Mouse (Mus musculus): ENCODE data around the gene Pdzrn4. TPM values are rescaled to one million over a fixed set of nuclear protein-coding genes. Genes with fewer than 3 reads are reported as not detected.

Pdzrn4 gene
- total and polyA plus RNA-seq, 3 experiments, result not detected

- H3K27ac ChIP-seq (ENCODE audit: control insufficient read depth, low read depth, low read length), result no peak overlapping the region
- no peaks in the 10 kb centered on the region for H3K27me3 ChIP-seq (ENCODE audit: control insufficient read depth in 1 of 2, insufficient read depth in 2 of 2, low read length in 2 of 2)
- no peaks in the 10 kb centered on the region for H3K4me1 ChIP-seq (ENCODE audit: control insufficient read depth in 1 of 2, insufficient read depth in 2 of 2, low read length in 2 of 2)
- no peak for DNase-seq (ENCODE audit: low read depth, low spot score)
- no peaks in the 10 kb centered on the region for H3K9me3 ChIP-seq (replicated peaks; ENCODE audit: insufficient read depth, low read length)
- no peak overlapping the region for H3K4me3 ChIP-seq (ENCODE audit: control insufficient read depth in 1 of 2, insufficient read depth in 1 of 2, low read depth in 2 of 2, low read length in 2 of 2)
- H3K9ac ChIP-seq (ENCODE audit: control insufficient read depth, low read depth, low read length, poor library complexity, severe bottlenecking), result no peak overlapping the region
- TF ChIP-seq NELFE (IDR thresholded peaks at IDR 0.05; ENCODE audit: low read depth, low read length), result no peak
- H3K79me2 ChIP-seq (ENCODE audit: control insufficient read depth, insufficient read depth, low read length, poor library complexity), result no peaks in the 10 kb centered on the region
- no peaks in the 10 kb centered on the region for H3K36me3 ChIP-seq (ENCODE audit: control insufficient read depth in 1 of 2, insufficient read depth in 2 of 2, low read length in 2 of 2)
Measured at GRCm38 (mm10) chr15:92738676-92739075, 342.0 kb downstream of the Pdzrn4 start.

GRCm38 (mm10) chr15:92739887-92740286 is 343.2 kb downstream of the Pdzrn4 start:
- no peak overlapping the region for H3K9ac ChIP-seq (ENCODE audit: control insufficient read depth, low read depth, low read length, poor library complexity, severe bottlenecking)
- H3K27ac ChIP-seq (ENCODE audit: control insufficient read depth, low read depth, low read length), result no peak overlapping the region
- H3K36me3 ChIP-seq (ENCODE audit: control insufficient read depth in 1 of 2, insufficient read depth in 2 of 2, low read length in 2 of 2), result no peaks in the 10 kb centered on the region
- H3K4me3 ChIP-seq (ENCODE audit: control insufficient read depth in 1 of 2, insufficient read depth in 1 of 2, low read depth in 2 of 2, low read length in 2 of 2), result no peak overlapping the region
- H3K79me2 ChIP-seq (ENCODE audit: control insufficient read depth, insufficient read depth, low read length, poor library complexity), result no peaks in the 10 kb centered on the region
- DNase-seq (ENCODE audit: low read depth, low spot score), result no peak
- no peaks in the 10 kb centered on the region for H3K27me3 ChIP-seq (ENCODE audit: control insufficient read depth in 1 of 2, insufficient read depth in 2 of 2, low read length in 2 of 2)
- no peaks in the 10 kb centered on the region for H3K4me1 ChIP-seq (ENCODE audit: control insufficient read depth in 1 of 2, insufficient read depth in 2 of 2, low read length in 2 of 2)
- no peak for TF ChIP-seq TBP (IDR thresholded peaks at IDR 0.05; ENCODE audit: low read depth, low read length)
- TF ChIP-seq MYB (IDR thresholded peaks at IDR 0.05; ENCODE audit: low read depth, low read length), result no peak
- TF ChIP-seq USF1 (IDR thresholded peaks at IDR 0.05; ENCODE audit: low read depth, low read length), result no peak
- no peak for TF ChIP-seq MAFK (IDR thresholded peaks at IDR 0.05; ENCODE audit: borderline replicate concordance, low read depth, low read length)
- TF ChIP-seq POLR2AphosphoS2 (IDR thresholded peaks at IDR 0.05; ENCODE audit: low read length), result no peak
- TF ChIP-seq GATA1 (IDR thresholded peaks at IDR 0.05; ENCODE audit: low read depth, low read length), result no peak
- no peak for TF ChIP-seq RCOR1 (IDR thresholded peaks at IDR 0.05; ENCODE audit: low read depth, low read length)
- no peak for TF ChIP-seq POLR2A (IDR thresholded peaks at IDR 0.05; ENCODE audit: control insufficient read depth in 1 of 2, insufficient read depth in 1 of 2, low read depth in 1 of 2, low read length in 2 of 2, poor library complexity in 1 of 2)
- no peak for TF ChIP-seq ZC3H11A (IDR thresholded peaks at IDR 0.05; ENCODE audit: low read depth, low read length)
- TF ChIP-seq TAL1 (IDR thresholded peaks at IDR 0.05; ENCODE audit: low read length), result no peak
- no peak for TF ChIP-seq MEF2A (IDR thresholded peaks at IDR 0.05; ENCODE audit: extremely low read depth, insufficient replicate concordance, low read depth, low read length, poor library complexity, severe bottlenecking)
- TF ChIP-seq GABPA (IDR thresholded peaks at IDR 0.05; ENCODE audit: low read depth, low read length), result no peak
- TF ChIP-seq SMC3 (IDR thresholded peaks at IDR 0.05; ENCODE audit: low read depth, low read length), result no peak
- no peak for TF ChIP-seq MAZ (IDR thresholded peaks at IDR 0.05; ENCODE audit: low read depth, low read length)
- TF ChIP-seq JUND (IDR thresholded peaks at IDR 0.05; ENCODE audit: low read depth, low read length), result no peak
- no peaks in the 10 kb centered on the region for H3K9me3 ChIP-seq (replicated peaks; ENCODE audit: insufficient read depth, low read length)

GRCm38 (mm10) chr15:92743624-92744023 is 346.9 kb downstream of the Pdzrn4 start:
- Histone ChIP-seq H3K27ac (ENCODE audit: control insufficient read depth, low read depth, low read length) (no peak overlapping the region), H3K36me3 (ENCODE audit: control insufficient read depth in 1 of 2, insufficient read depth in 2 of 2, low read length in 2 of 2) (no peaks in the 10 kb centered on the region), H3K9ac (ENCODE audit: control insufficient read depth, low read depth, low read length, poor library complexity, severe bottlenecking) (no peak overlapping the region), H3K4me3 (ENCODE audit: control insufficient read depth in 1 of 2, insufficient read depth in 1 of 2, low read depth in 2 of 2, low read length in 2 of 2) (no peak overlapping the region), H3K4me1 (ENCODE audit: control insufficient read depth in 1 of 2, insufficient read depth in 2 of 2, low read length in 2 of 2) (no peaks in the 10 kb centered on the region), H3K9me3 (replicated peaks; ENCODE audit: insufficient read depth, low read length) (no peaks in the 10 kb centered on the region), H3K79me2 (ENCODE audit: control insufficient read depth, insufficient read depth, low read length, poor library complexity) (no peaks in the 10 kb centered on the region), H3K27me3 (ENCODE audit: control insufficient read depth in 1 of 2, insufficient read depth in 2 of 2, low read length in 2 of 2) (no peaks in the 10 kb centered on the region)
- no peak for DNase-seq (ENCODE audit: low read depth, low spot score)
- TF ChIP-seq ZNF384 (IDR thresholded peaks at IDR 0.05; ENCODE audit: low read depth, low read length) (no peak), SMC3 (IDR thresholded peaks at IDR 0.05; ENCODE audit: low read depth, low read length) (no peak), POLR2AphosphoS5 (IDR thresholded peaks at IDR 0.05; ENCODE audit: borderline replicate concordance, low read depth, low read length) (no peak), HCFC1 (IDR thresholded peaks at IDR 0.05; ENCODE audit: low read depth, low read length) (no peak), BHLHE40 (IDR thresholded peaks at IDR 0.05; ENCODE audit: borderline replicate concordance, low read depth, low read length) (no peak), MYB (IDR thresholded peaks at IDR 0.05; ENCODE audit: low read depth, low read length) (no peak), CHD1 (IDR thresholded peaks at IDR 0.05; ENCODE audit: low read depth, low read length) (no peak), E2F4 (IDR thresholded peaks at IDR 0.05; ENCODE audit: borderline replicate concordance, low read depth, low read length) (no peak), USF2 (IDR thresholded peaks at IDR 0.05; ENCODE audit: borderline replicate concordance in 1 of 2, insufficient read depth in 1 of 2, low read depth in 1 of 2, low read length in 2 of 2) (no peak), TAL1 (IDR thresholded peaks at IDR 0.05; ENCODE audit: low read length) (no peak), NRF1 (IDR thresholded peaks at IDR 0.05; ENCODE audit: insufficient read depth, low read depth, low read length, poor library complexity, severe bottlenecking) (no peak), ZKSCAN1 (IDR thresholded peaks at IDR 0.05; ENCODE audit: low read depth, low read length) (no peak), MAZ (IDR thresholded peaks at IDR 0.05; ENCODE audit: low read depth, low read length) (no peak), ETS1 (IDR thresholded peaks at IDR 0.05; ENCODE audit: low read depth, low read length) (no peak), SIN3A (IDR thresholded peaks at IDR 0.05; ENCODE audit: low read length) (no peak)

Measured in MEL (cell line).